Mouse (Mus musculus): Measurements from ENCODE around the gene Zfp599.

DNA sequence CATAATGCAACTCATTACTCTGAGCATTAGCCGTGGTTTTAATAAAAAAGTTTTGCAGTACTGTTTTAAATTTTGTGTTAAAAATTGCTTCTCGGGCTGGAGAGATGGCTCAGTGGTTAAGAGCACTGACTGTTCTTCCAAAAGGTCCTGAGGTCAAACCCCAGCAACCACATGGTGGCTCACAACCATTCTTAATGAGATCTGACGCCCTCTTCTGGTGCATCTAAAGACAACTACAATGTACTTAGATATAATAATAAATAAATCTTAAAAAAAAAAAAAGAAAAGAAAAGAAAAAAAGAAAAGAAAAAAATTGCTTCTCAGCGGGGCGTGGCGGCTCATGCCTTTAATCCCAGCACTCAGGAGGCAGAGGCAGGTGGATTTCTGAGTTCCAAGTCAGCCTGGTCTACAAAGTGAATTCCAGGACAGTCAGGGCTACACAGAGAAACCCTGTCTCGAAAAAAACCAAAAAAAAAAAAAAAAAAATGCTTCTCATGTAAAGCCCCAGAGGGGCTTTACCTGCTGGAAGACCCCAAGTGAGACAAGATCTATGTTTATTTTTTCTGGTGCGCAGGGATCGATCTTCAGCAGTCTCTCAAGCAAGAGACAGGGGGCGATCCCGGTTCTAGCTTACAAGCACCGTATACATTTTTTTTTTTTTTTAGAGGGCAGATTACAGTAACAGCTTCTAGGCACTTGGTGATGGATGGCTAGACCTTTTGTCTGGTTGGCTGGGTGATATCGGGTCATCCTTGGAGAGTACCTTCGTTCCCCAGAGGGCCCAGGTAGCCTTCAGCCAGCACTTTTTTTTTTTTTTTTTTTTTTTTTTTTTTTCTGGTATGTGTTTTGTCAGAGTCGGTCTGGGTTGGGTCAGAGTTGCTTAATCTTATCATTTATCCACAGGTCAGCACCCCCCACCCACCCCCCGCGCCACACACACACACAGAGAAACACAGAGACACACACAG, 34.9 kb downstream of the Zfp599 start:
- TF ChIP-seq POLR2A (IDR thresholded peaks at IDR 0.05; ENCODE audit: borderline replicate concordance, control insufficient read depth, low read depth, low read length) (no peak), CTCF (IDR thresholded peaks at IDR 0.05; ENCODE audit: control insufficient read depth, insufficient read depth, low read length) (no peak)
